Mouse (Mus musculus) myocyte (in vitro differentiated cells): ENCODE data around the gene Zfp128. TPM values are rescaled to one million over a fixed set of nuclear protein-coding genes. Genes with fewer than 3 reads are reported as not detected.

ENCODE experiments used
- H3K27me3 ChIP-seq: one replicate; pipeline ENCODE4 v1.6.1; 2011; ENCODE audit not compliant: control insufficient read depth, insufficient read depth, insufficient read length
- H3K36me3 ChIP-seq: one replicate; pipeline ENCODE4 v1.6.1; 2011; ENCODE audit not compliant: control insufficient read depth, insufficient read depth
- H3K4me2 ChIP-seq: one replicate; pipeline ENCODE4 v1.6.1; 2011; ENCODE audit warnings: low read depth, control low read depth
- H3K4me3 ChIP-seq: one replicate; pipeline ENCODE4 v1.5.1; 2011; ENCODE audit warnings: mild to moderate bottlenecking, control low read depth, moderate library complexity
- H3K79me2 ChIP-seq: one replicate; pipeline ENCODE4 v1.6.1; 2011; ENCODE audit not compliant: control insufficient read depth, insufficient read depth
- H3ac ChIP-seq: one replicate; pipeline ENCODE4 v1.6.1; 2011; ENCODE audit not compliant: control insufficient read depth, insufficient read length
- CEBPB ChIP-seq: IDR thresholded peaks from 2 replicates; pipeline ENCODE4 v1.6.1; 2011; ENCODE audit warnings: mild to moderate bottlenecking, moderate library complexity; ENCODE audit not compliant: poor library complexity, insufficient read depth, severe bottlenecking
- E2F4 ChIP-seq: IDR thresholded peaks from one replicate; pipeline ENCODE4 v1.6.1; 2011; ENCODE audit warnings: mild to moderate bottlenecking, control low read depth, moderate library complexity; ENCODE audit not compliant: insufficient read depth
- MAX ChIP-seq: IDR thresholded peaks from one replicate; pipeline ENCODE4 v1.6.1; 2011; ENCODE audit warnings: low read depth, mild to moderate bottlenecking, control low read depth
- MYOD1 ChIP-seq, 3 experiments: IDR thresholded peaks; one replicate each; pipeline ENCODE4 v1.6.1; 2011; ENCODE audit warnings: control low read depth in 2 of 3, low read depth in 2 of 3, mild to moderate bottlenecking in 2 of 3, moderate library complexity in 1 of 3; ENCODE audit not compliant: insufficient read length in 2 of 3, control insufficient read depth in 1 of 3
- MYOG ChIP-seq, 3 experiments: IDR thresholded peaks; one replicate each; pipeline ENCODE4 v1.6.1; 2011; ENCODE audit warnings: control low read depth in 2 of 3, low read depth in 2 of 3, mild to moderate bottlenecking in 2 of 3; ENCODE audit not compliant: insufficient read length in 2 of 3, control insufficient read depth in 1 of 3, insufficient read depth in 1 of 3
- POLR2A ChIP-seq: IDR thresholded peaks from one replicate; pipeline ENCODE4 v1.6.1; 2011; ENCODE audit warnings: low read depth, mild to moderate bottlenecking, control low read depth, moderate library complexity; ENCODE audit not compliant: insufficient read length
- POLR2AphosphoS2 ChIP-seq: IDR thresholded peaks from one replicate; pipeline ENCODE4 v1.6.1; 2011; ENCODE audit warnings: low read depth, control low read depth; ENCODE audit not compliant: insufficient read length
- REST ChIP-seq: IDR thresholded peaks from one replicate; pipeline ENCODE4 v1.6.1; 2011; ENCODE audit warnings: mild to moderate bottlenecking, control low read depth, moderate library complexity; ENCODE audit not compliant: insufficient read depth, insufficient read length
- SRF ChIP-seq: IDR thresholded peaks from one replicate; pipeline ENCODE4 v1.6.1; 2011; ENCODE audit warnings: low read depth; ENCODE audit not compliant: control insufficient read depth, insufficient read length
- TCF12 ChIP-seq: IDR thresholded peaks from one replicate; pipeline ENCODE4 v1.6.1; 2011; ENCODE audit warnings: mild to moderate bottlenecking, control low read depth; ENCODE audit not compliant: poor library complexity, insufficient read depth, severe bottlenecking
- TCF3 ChIP-seq: IDR thresholded peaks from one replicate; pipeline ENCODE4 v1.6.1; 2011; ENCODE audit warnings: low read depth, control low read depth; ENCODE audit not compliant: insufficient read length
- USF1 ChIP-seq: IDR thresholded peaks from one replicate; pipeline ENCODE4 v1.6.1; 2011; ENCODE audit warnings: low read depth, mild to moderate bottlenecking, control low read depth, moderate library complexity
- polyA plus RNA-seq: library from polyadenylated mRNA; unstranded; fragments of >200 nt; fragmentation: generic; extraction: Trizol; gene quantifications from one replicate; pipeline ENCODE4 v1.2.1, GENCODE M21; 2012; ENCODE audit warnings: missing spikeins

The Zfp128 gene
- polyA plus RNA-seq, 1 experiment, result 1.2 TPM

DNA sequence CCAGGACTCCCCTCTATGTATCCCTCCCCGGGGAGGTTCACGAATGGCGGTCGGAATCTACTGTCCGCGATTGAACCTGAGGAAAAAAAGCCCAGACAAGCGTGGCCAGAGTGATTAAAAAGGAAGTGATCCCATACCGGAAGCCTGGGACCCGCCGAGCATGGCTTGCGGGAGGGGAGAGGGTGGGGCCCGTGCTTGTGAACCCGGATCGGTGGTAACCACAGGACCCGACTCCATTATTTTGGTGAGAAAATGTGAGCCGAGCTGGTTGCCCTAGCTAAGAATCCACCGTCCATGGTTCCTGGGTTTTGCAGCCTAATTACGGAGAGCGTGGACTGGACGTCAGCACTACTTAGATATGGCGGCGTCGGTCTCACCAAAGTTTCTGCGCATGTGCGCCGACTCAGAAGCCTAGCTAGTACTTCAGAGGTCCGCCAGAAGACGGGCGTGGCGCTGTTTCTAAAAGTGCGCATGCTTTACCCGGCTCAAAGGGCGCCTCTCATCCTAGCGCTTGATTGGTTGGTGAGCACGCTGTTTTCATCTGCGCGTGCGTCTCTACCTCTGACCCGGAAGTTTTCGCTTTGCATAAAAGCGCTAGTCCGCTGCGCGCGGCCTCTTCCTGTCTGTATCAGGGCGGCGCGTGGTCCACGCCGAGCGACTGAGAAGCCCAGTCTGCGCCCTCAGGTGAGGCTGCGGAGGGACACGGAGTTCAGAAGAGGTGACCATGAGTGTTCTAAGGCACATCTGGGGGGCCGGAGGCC lies 40.9 kb downstream of the Zfp128 start, which contains the start of gene Rps5:
TSS of gene Rps5 (plus strand) at position 586 of the 761 bp plus-strand sequence.
- Histone ChIP-seq H3ac (peak within 1 kb of the TSS; percentile 53), H3K4me2 (peak within 1 kb of the TSS; percentile 95), H3K27me3 (no peaks in the 10 kb centered on the region), H3K79me2 (peaks cover 22% of the 10 kb centered on the region), H3K36me3 (peaks cover 32% of the 10 kb centered on the region), H3K4me3 (peak within 1 kb of the TSS; percentile 98)
- no peak for TF ChIP-seq MAX
- no peak for TF ChIP-seq MYOD1 (IDR thresholded peaks at IDR 0.05; ENCODE audit: control insufficient read depth in 1 of 3, insufficient read length in 2 of 3, low read depth in 2 of 3)
- no peak for TF ChIP-seq E2F4
- no peak for TF ChIP-seq MYOG (IDR thresholded peaks at IDR 0.05; ENCODE audit: control insufficient read depth in 1 of 3, insufficient read depth in 1 of 3, insufficient read length in 2 of 3, low read depth in 2 of 3)
- TF ChIP-seq TCF12, result no peak
- TF ChIP-seq CEBPB, result no peak
- no peak for TF ChIP-seq REST
- no peak for TF ChIP-seq TCF3
- TF ChIP-seq SRF, result peak; percentile 36
- no peak for TF ChIP-seq USF1
- TF ChIP-seq POLR2AphosphoS2, result peak; percentile 87
- peak; percentile 79 for TF ChIP-seq POLR2A

DNA sequence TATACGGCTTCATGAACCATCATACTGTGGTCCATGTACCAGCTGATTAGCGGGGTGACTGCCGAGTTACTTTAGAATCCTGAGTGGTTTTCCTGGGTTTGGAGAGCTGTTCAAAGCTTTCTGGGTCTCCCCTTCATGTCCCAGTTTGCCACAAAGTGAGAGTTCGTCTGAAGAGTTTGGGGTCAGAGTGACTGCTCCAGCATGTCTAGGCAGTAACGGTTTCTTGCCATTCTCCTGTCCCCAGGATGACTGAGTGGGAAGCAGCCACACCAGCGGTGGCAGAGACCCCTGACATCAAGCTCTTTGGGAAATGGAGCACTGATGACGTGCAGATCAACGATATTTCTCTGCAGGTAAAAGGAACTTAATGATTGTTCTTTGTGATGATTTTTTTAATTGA lies 41.8 kb downstream of the Zfp128 start:
- H3ac ChIP-seq, result peak overlapping the region; percentile 53
- no peak for TF ChIP-seq USF1
- TF ChIP-seq REST, result no peak
- TF ChIP-seq MYOD1 (IDR thresholded peaks at IDR 0.05; ENCODE audit: control insufficient read depth in 1 of 3, insufficient read length in 2 of 3, low read depth in 2 of 3), result no peak
- TF ChIP-seq SRF, result no peak
- no peak for TF ChIP-seq E2F4
- no peak for TF ChIP-seq CEBPB
- no peak for TF ChIP-seq TCF12
- H3K4me2 ChIP-seq, result peak overlapping the region; percentile 95
- H3K27me3 ChIP-seq, result no peaks in the 10 kb centered on the region
- H3K4me3 ChIP-seq, result peak overlapping the region; percentile 98
- H3K36me3 ChIP-seq, result peaks cover 32% of the 10 kb centered on the region
- peaks cover 22% of the 10 kb centered on the region for H3K79me2 ChIP-seq

DNA sequence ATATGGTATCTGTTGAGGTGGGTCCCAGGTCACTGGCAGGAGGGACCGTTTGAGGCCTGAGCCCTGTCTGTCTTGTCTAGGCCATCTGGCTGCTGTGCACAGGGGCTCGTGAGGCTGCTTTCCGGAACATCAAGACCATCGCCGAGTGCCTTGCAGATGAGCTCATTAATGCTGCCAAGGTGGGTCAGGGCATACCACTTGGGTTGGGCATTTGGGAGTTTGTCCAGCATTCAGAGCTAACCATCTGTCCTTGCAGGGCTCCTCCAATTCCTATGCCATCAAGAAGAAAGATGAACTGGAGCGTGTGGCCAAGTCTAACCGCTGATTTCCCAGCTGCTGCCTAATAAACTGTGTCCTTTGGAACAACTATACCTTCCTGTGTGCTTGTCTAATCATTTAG lies 45.3 kb downstream of the Zfp128 start:
- Histone ChIP-seq H3K4me3 (no peak overlapping the region), H3K36me3 (peaks cover 32% of the 10 kb centered on the region), H3K27me3 (no peaks in the 10 kb centered on the region), H3K79me2 (peaks cover 22% of the 10 kb centered on the region), H3K4me2 (no peak overlapping the region), H3ac (no peak overlapping the region)
- TF ChIP-seq MAX, result no peak
- TF ChIP-seq TCF3, result no peak
- no peak for TF ChIP-seq CEBPB
- TF ChIP-seq POLR2A, result no peak
- TF ChIP-seq TCF12, result no peak
- no peak for TF ChIP-seq POLR2AphosphoS2
- TF ChIP-seq SRF, result no peak

DNA sequence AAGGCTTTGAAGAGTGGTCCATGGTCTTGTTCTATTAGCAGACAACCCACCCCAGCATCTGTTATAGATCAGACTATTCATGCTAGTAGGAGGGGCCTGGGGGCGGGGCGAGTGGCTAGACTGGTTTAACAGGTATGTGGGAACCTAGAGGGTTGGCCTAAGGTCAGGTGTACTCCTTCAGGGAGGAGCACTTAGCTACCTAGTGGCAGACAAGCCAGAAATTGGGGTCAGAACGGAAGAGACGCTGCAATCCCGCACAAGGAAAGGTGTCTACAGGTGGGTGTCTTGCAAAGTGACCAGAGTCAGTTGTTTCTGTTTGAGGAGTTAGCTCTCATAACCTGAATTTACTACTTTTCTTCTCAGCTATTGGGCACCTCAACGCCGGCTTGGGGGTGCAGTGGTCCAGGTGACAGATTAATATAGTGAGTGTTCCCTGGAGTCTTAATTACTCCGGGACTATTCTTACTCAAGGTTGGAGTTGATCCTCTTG lies 46.3 kb downstream of the Zfp128 start, which contains the start of gene Rnf225:
TSS of gene Rnf225 (plus strand) at position 226 of the 490 bp plus-strand sequence.
- Histone ChIP-seq H3ac (no peak within 1 kb of the TSS), H3K4me3 (no peak within 1 kb of the TSS), H3K79me2 (peaks cover 21% of the 10 kb centered on the region), H3K4me2 (no peak within 1 kb of the TSS), H3K36me3 (peaks cover 32% of the 10 kb centered on the region), H3K27me3 (no peaks in the 10 kb centered on the region)
- peak; percentile 69 for TF ChIP-seq POLR2AphosphoS2
- no peak for TF ChIP-seq TCF12
- no peak for TF ChIP-seq SRF
- TF ChIP-seq E2F4, result no peak
